7 mouse cellular contexts compared by ENCODE assay signal in genomic region chr11:120101036-120101435, GRCm38 (mm10). TPM values are rescaled to one million over a fixed set of nuclear protein-coding genes. Genes with fewer than 3 reads are reported as not detected.
A peak's percentile ranks its signal among the peaks of the same experiment; 100 is the strongest.
DNase-seq lines count a peak whose midpoint lies in the region; ATAC-seq and TF ChIP-seq lines count a peak whose summit lies in the region.

No protein-coding gene starts in this region.

- no peaks in the 10 kb centered on the region for H3K9me3 ChIP-seq in G1E (replicated peaks)
- no peaks in the 10 kb centered on the region for H3K9me3 ChIP-seq in embryonic facial prominence, embryonic 11.5 days (replicated peaks; ENCODE audit: control insufficient read depth, low read length)
- H3K9me3 ChIP-seq in midbrain, embryonic 10.5 days (replicated peaks), result no peaks in the 10 kb centered on the region

- ATAC-seq in G1E (ENCODE audit: extremely low read depth, insufficient number of reproducible peaks, low FRiP score, poor library complexity, severe bottlenecking), result no peak
- no peak for ATAC-seq in embryonic facial prominence, embryonic 11.5 days (replicated peaks; ENCODE audit: insufficient number of reproducible peaks, low FRiP score, low TSS enrichment, low read depth)

- DNase-seq in G1E (ENCODE audit: low spot score), result peak; percentile 48
- peak; percentile 73 for DNase-seq in adrenal gland, postnatal 14 days
- peak; percentile 87 for DNase-seq in embryonic facial prominence, embryonic 11.5 days (ENCODE audit: low spot score)
- DNase-seq in heart, postnatal 14 days, result peak; percentile 62 to 77
- peak; percentile 67 to 72 for DNase-seq in left cerebral cortex, adult 18-20 months (ENCODE audit: low spot score in 2 of 2)
- peak; percentile 71 for DNase-seq in midbrain, embryonic 10.5 days (ENCODE audit: low spot score)
- peak; percentile 54 for DNase-seq in skeletal muscle tissue, adult 2 months (ENCODE audit: low read depth, low spot score)

- H3K4me3 ChIP-seq in G1E (ENCODE audit: low read depth, low read length), result no peak overlapping the region
- no peak overlapping the region for H3K4me3 ChIP-seq in embryonic facial prominence, embryonic 11.5 days (ENCODE audit: low read depth, low read length)
- no peak overlapping the region for H3K4me3 ChIP-seq in midbrain, embryonic 10.5 days

- peaks cover 71% of the 10 kb centered on the region for H3K4me1 ChIP-seq in G1E (ENCODE audit: insufficient read depth, low read depth, low read length)
- peaks cover 7% of the 10 kb centered on the region for H3K4me1 ChIP-seq in embryonic facial prominence, embryonic 11.5 days (ENCODE audit: control insufficient read depth, insufficient read depth, low read length)
- peaks cover 37% of the 10 kb centered on the region for H3K4me1 ChIP-seq in midbrain, embryonic 10.5 days

- intact Hi-C loops in heart, postnatal 14 days (cut with DNase I), result no loop called here

- H3K9ac ChIP-seq in embryonic facial prominence, embryonic 11.5 days (replicated peaks; ENCODE audit: low read length), result no peak overlapping the region

- H3K27ac ChIP-seq in embryonic facial prominence, embryonic 11.5 days (replicated peaks; ENCODE audit: low read depth, low read length), result no peak overlapping the region
- H3K27ac ChIP-seq in midbrain, embryonic 10.5 days (replicated peaks), result 0 out of 2 replicates have a peak overlapping the region, but pooled peaks have one; percentile 13

- H3K36me3 ChIP-seq in G1E (replicated peaks), result peaks cover 74% of the 10 kb centered on the region
- 0 out of 2 replicates have a peak, but pooled peaks cover 2% of the 10 kb centered on the region for H3K36me3 ChIP-seq in embryonic facial prominence, embryonic 11.5 days (replicated peaks; ENCODE audit: control insufficient read depth, insufficient read depth, low read depth, low read length)
- H3K36me3 ChIP-seq in midbrain, embryonic 10.5 days, result peaks cover 48% of the 10 kb centered on the region

- H3K4me2 ChIP-seq in embryonic facial prominence, embryonic 11.5 days (ENCODE audit: low read depth, low read length), result no peak overlapping the region

- TF ChIP-seq CTCF in G1E (IDR thresholded peaks at IDR 0.05; ENCODE audit: low read depth, low read length), result peak; percentile 85

- H3K27me3 ChIP-seq in G1E (ENCODE audit: insufficient read depth, low read length), result no peaks in the 10 kb centered on the region
- no peaks in the 10 kb centered on the region for H3K27me3 ChIP-seq in embryonic facial prominence, embryonic 11.5 days (ENCODE audit: control insufficient read depth, insufficient read depth, low read length)
- H3K27me3 ChIP-seq in midbrain, embryonic 10.5 days (ENCODE audit: low read depth, poor library complexity, severe bottlenecking), result no peaks in the 10 kb centered on the region

- WGBS in embryonic facial prominence, embryonic 11.5 days, result 8% methylated on average over 3 of the region's 3 CpGs
- 2% methylated on average over 3 of the region's 3 CpGs for WGBS in midbrain, embryonic 10.5 days

RNA-seq across cellular contexts. Expression of gene Ndufaf8, which starts 2.3 kb away (rescaled TPM):
- total RNA-seq in G1E (2014; fragmentation: Nextera tagmentation) (10.4 and 11.1 TPM in 2 replicates), G1E (2017) (15.1 and 20.3 TPM in 2 replicates)
- 60.0 and 78.2 TPM in 2 replicates for polyA plus RNA-seq in G1E (2012)
- total RNA-seq in adrenal gland, postnatal 14 days (2021), result 50.0 and 55.2 TPM in 2 replicates
- 57.5 and 61.4 TPM in 2 replicates for polyA plus RNA-seq in embryonic facial prominence, embryonic 11.5 days (2014; fragmentation: Nextera tagmentation; extraction: Ambion mirVana)
- total RNA-seq in heart, postnatal 14 days (2021), result 10 to 100 TPM; 55.4 to 59.2 TPM
- 10 to 100 TPM; 41.5 to 43.4 TPM for total RNA-seq in left cerebral cortex, adult 18-20 months (2021)
- polyA plus RNA-seq in midbrain, embryonic 10.5 days (2016; fragmentation: Nextera tagmentation; extraction: Ambion mirVana), result 89.7 and 91.0 TPM in 2 replicates

RNA-seq across cellular contexts. Expression of gene Tepsin, which starts 2.5 kb away (rescaled TPM):
- total RNA-seq in G1E (2014; fragmentation: Nextera tagmentation) (13.1 and 14.2 TPM in 2 replicates), G1E (2017) (12.1 and 15.7 TPM in 2 replicates)
- polyA plus RNA-seq in G1E (2012), result 24.2 and 24.3 TPM in 2 replicates
- total RNA-seq in adrenal gland, postnatal 14 days (2021), result 10.7 and 13.7 TPM in 2 replicates
- 10.5 and 12.3 TPM in 2 replicates for polyA plus RNA-seq in embryonic facial prominence, embryonic 11.5 days (2014; fragmentation: Nextera tagmentation; extraction: Ambion mirVana)
- 1 to 10 TPM; 9.6 to 10.0 TPM for total RNA-seq in heart, postnatal 14 days (2021)
- total RNA-seq in left cerebral cortex, adult 18-20 months (2021), result 10 to 100 TPM; 14.8 TPM
- polyA plus RNA-seq in midbrain, embryonic 10.5 days (2016; fragmentation: Nextera tagmentation; extraction: Ambion mirVana), result 20.0 and 21.2 TPM in 2 replicates

RNA-seq across cellular contexts. Expression of gene Cep131, which starts 14.4 kb away (rescaled TPM):
- total RNA-seq in G1E (2014; fragmentation: Nextera tagmentation), result 6.1 and 10.4 TPM in 2 replicates
- total RNA-seq in G1E (2017), result 7.9 and 8.8 TPM in 2 replicates
- polyA plus RNA-seq in G1E (2012), result 26.2 and 30.1 TPM in 2 replicates
- 67.4 and 80.7 TPM in 2 replicates for total RNA-seq in adrenal gland, postnatal 14 days (2021)
- 25.3 and 28.1 TPM in 2 replicates for polyA plus RNA-seq in embryonic facial prominence, embryonic 11.5 days (2014; fragmentation: Nextera tagmentation; extraction: Ambion mirVana)
- total RNA-seq in heart, postnatal 14 days (2021), result 1 to 10 TPM; 9.1 to 9.6 TPM
- total RNA-seq in left cerebral cortex, adult 18-20 months (2021), result 10 to 100 TPM; 20.6 to 31.9 TPM
- 38.1 and 45.9 TPM in 2 replicates for polyA plus RNA-seq in midbrain, embryonic 10.5 days (2016; fragmentation: Nextera tagmentation; extraction: Ambion mirVana)

RNA-seq across cellular contexts. Expression of gene Slc38a10, which starts 50.1 kb away (rescaled TPM):
- total RNA-seq in G1E (2014; fragmentation: Nextera tagmentation) (47.0 and 52.8 TPM in 2 replicates), G1E (2017) (65.4 and 69.5 TPM in 2 replicates)
- 92.4 and 92.6 TPM in 2 replicates for polyA plus RNA-seq in G1E (2012)
- 105 and 115 TPM in 2 replicates for total RNA-seq in adrenal gland, postnatal 14 days (2021)
- polyA plus RNA-seq in embryonic facial prominence, embryonic 11.5 days (2014; fragmentation: Nextera tagmentation; extraction: Ambion mirVana), result 47.8 and 50.0 TPM in 2 replicates
- 10 to 100 TPM; 78.7 to 83.5 TPM for total RNA-seq in heart, postnatal 14 days (2021)
- 10 to 100 TPM; 82.6 to 83.9 TPM for total RNA-seq in left cerebral cortex, adult 18-20 months (2021)
- 87.1 and 97.9 TPM in 2 replicates for polyA plus RNA-seq in midbrain, embryonic 10.5 days (2016; fragmentation: Nextera tagmentation; extraction: Ambion mirVana)

RNA-seq across cellular contexts. Expression of gene Aatk, which starts 54.1 kb away (rescaled TPM):
- total RNA-seq in G1E (2014; fragmentation: Nextera tagmentation) (not detected in 2 replicates), G1E (2017) (0.35 and 0.38 TPM in 2 replicates)
- not detected in 2 replicates for polyA plus RNA-seq in G1E (2012)
- total RNA-seq in adrenal gland, postnatal 14 days (2021), result 13.7 and 15.7 TPM in 2 replicates
- 1.1 and 1.2 TPM in 2 replicates for polyA plus RNA-seq in embryonic facial prominence, embryonic 11.5 days (2014; fragmentation: Nextera tagmentation; extraction: Ambion mirVana)
- 1 to 10 TPM; 3.7 to 9.0 TPM for total RNA-seq in heart, postnatal 14 days (2021)
- total RNA-seq in left cerebral cortex, adult 18-20 months (2021), result 100 to 1,000 TPM; 185 to 187 TPM
- 1.2 and 1.9 TPM in 2 replicates for polyA plus RNA-seq in midbrain, embryonic 10.5 days (2016; fragmentation: Nextera tagmentation; extraction: Ambion mirVana)
